Mouse (Mus musculus): Measurements from ENCODE around the gene Tmeff2.

Tmeff2 gene

DNA sequence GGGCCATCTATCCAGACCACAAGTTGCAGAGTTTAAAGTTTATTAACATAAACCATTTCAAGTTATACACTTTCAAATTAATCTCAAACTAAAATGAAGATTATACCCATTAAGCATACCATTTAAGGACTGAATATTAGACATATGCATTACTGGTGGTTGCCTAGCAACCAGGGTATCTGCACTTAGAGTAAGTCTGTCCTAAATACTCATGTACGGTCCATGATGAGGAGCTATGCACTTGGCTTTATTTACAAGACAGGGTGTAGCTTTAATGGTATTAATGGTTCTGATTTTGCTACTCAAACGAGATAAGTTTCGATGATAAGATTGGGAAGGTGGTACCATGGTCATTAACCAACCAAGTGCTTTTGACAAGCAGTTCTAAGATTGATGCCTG lies 315.2 kb downstream of the Tmeff2 start:
- DNase-seq (ENCODE audit: low spot score): no peak

DNA sequence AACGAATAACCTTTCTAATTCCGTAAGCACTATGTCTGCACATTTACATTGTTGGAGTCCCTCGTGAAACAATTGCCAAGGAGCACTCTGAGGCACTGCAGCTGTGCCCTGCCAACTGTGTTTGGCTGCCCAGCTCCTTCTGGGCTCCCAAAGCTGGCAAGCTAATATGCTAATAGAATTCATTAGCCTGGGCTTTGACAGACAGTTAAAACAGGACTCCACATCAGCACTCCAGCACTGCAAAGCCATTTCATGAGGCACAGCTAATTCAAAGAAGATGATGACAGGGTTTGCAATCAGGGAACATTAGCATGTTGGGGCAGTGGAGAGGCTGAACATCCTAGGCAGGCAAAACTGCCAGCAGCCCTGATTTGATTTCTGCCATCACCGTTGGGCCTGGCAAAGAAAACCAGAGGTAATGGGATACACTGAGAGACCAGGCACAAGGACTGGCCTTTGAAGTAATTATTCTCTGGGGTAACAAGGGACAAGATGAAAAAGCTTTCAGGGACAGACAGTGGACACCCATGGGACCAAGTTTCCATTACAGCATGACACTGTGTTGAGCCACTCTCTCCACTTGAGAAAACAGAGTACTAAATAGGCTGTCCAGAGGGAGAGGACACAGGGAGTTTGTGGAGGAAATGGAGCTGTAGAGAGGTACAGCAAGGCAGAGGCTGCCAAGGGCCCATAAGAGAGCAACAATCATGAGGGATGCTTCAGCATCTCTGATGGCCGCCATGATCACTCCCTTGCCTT lies 316.0 kb downstream of the Tmeff2 start:
- no peak for DNase-seq (ENCODE audit: low spot score)

DNA sequence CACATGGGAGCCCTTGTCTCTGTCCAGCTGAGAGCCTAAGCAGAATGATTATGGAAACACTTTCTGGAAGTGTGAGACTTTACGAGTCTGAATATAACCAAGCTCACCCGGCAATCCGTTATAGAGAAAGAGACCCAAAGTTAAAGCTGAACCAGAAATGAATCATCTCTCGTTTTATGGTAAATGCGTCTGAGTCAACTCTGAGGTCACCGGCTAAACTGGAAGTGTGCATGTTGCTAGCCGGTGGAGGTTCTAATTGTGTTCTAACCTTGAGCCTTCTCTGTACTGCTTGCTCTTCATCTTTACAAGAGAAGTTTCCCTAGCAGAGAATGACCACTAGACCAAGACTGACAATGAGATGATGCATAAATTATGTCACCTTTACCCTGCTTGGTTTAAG lies 316.8 kb downstream of the Tmeff2 start:
- no peak for DNase-seq (ENCODE audit: low spot score)

DNA sequence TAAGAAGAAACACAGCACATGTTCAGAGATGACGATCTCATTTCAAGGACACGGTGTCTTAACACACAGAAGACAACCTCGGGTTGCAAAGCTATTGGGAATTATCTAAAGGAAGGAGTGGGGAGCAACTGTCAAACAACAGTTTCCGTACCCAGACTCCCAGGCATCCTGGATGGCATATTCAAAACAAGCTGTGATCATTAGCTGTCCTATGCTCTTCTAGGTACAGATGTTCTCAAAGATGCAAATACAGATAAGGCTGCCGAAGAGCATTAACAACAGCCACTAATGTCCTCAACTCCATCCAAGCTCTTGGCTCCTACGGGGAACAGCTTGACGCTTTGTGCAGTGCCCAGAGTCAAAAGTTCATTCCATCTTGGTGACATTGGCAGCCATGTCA lies 324.7 kb downstream of the Tmeff2 start:
- DNase-seq (ENCODE audit: low spot score): no peak
